Mouse (Mus musculus) stomach, embryonic 15.5 days (tissue): Measurements from ENCODE around the gene Zfp956. TPM values are rescaled to one million over a fixed set of nuclear protein-coding genes. Genes with fewer than 3 reads are reported as not detected.
"Not testable (repeated sequence)": the region's sequence is repeated elsewhere in the genome, so short reads cannot be mapped to it uniquely, and the experiment has no call there.

Experiments
- ATAC-seq: fragments of 200-750 bp; cut with Nextera tagmentation; 2 replicates; pipeline ENCODE4 v1.8.0; 2017; ENCODE audit warnings: low read depth, moderate number of reproducible peaks, moderate TSS enrichment; ENCODE audit not compliant: insufficient read depth, low FRiP score
- H3K27ac ChIP-seq: fragments of 300-500 bp; sonication (generic); 2 replicates; pipeline ENCODE4 v1.5.1; 2015; ENCODE audit warnings: mild to moderate bottlenecking, inconsistent platforms
- H3K27me3 ChIP-seq: fragments of 300-500 bp; sonication (generic); replicated peaks from 2 replicates; pipeline ENCODE4 v1.6.1; 2015; ENCODE audit warnings: inconsistent platforms
- H3K36me3 ChIP-seq: fragments of 300-500 bp; sonication (generic); 2 replicates; pipeline ENCODE4 v1.6.1; 2015; ENCODE audit warnings: inconsistent platforms
- H3K4me1 ChIP-seq: fragments of 300-500 bp; sonication (generic); 2 replicates; pipeline ENCODE4 v1.6.1; 2015; ENCODE audit warnings: inconsistent platforms
- H3K4me2 ChIP-seq: fragments of 300-500 bp; sonication (generic); 2 replicates; pipeline ENCODE4 v1.6.1; 2015; ENCODE audit warnings: mild to moderate bottlenecking, inconsistent platforms
- H3K4me3 ChIP-seq: fragments of 300-500 bp; sonication (generic); replicated peaks from 2 replicates; pipeline ENCODE4 v1.5.1; 2015; ENCODE audit warnings: inconsistent platforms
- H3K9ac ChIP-seq: fragments of 300-500 bp; sonication (generic); 2 replicates; pipeline ENCODE4 v1.6.1; 2015; ENCODE audit warnings: inconsistent platforms
- H3K9me3 ChIP-seq: fragments of 300-500 bp; sonication (generic); 2 replicates; pipeline ENCODE4 v1.6.1; 2016; ENCODE audit warnings: inconsistent platforms
- WGBS: fragments of 180-500 bp; shearing (Covaris S2); methylation state at CpG from one replicate; pipeline ENCODE4 v1.1.7; 2015; 5-methylcytosine and 5-hydroxymethylcytosine counted together
- polyA plus RNA-seq: library from polyadenylated mRNA; unstranded; fragments of >200 nt; fragmentation: Nextera tagmentation; extraction: Ambion mirVana; gene quantifications from 2 replicates; pipeline ENCODE4 v1.2.1, GENCODE M21; 2015

Zfp956 gene
- polyA plus RNA-seq, 1 experiment from 2014 or later = 10.7 TPM

DNA sequence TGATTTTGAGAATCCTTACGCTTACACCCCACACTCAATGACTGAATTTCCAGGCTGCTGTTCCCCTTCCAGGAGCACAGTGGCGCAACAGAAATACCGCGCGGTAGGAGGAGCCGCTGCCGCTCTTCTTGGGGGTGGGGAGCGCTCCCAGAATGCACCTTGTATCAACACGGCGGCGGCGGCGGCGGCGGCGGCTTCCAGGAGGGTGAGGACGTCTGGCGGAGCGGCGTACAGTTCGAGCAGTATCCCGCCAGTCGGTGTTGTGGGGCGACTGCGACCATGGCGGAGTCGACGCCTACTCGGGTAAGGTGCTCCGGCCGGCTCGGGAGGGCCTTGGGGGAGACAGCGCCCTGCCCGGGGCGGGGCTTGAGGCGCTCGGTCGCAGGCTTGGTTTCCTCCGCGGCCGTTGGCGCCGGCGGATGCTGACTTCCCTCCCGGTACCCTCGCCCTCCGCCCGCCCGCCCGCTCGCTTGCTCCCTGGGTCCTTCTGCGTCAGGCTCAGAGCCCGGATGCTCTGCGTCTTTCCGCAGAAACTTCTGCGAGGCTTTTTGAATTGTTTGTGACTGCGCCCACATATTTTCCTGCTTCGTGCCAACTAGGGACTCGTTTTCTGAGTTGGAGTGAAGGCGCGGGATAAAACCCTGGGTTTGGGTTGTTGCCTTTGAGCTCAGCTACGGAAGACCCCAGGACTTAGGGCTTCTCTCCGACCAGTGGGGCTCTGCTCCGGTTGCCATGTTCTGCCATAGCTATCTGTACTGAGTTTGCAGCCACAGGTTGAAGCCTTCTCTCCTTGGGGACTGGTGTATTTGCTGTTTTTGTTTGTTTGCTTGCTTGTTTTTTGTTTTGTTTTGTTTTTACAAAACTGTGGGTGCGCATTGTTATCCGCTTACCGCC, 32.5 kb upstream of the Zfp956 start, which contains the start of gene Zfp212:
Gene Zfp212 (plus strand): TSS at position 30 of the 894 bp plus-strand sequence.
- Histone ChIP-seq H3K36me3 (no peaks in the 10 kb centered on the region), H3K4me1 (peaks cover 9% of the 10 kb centered on the region), H3K9me3 (no peaks in the 10 kb centered on the region), H3K4me2 (peak within 1 kb of the TSS; percentile 59), H3K27ac (peak within 1 kb of the TSS; percentile 98), H3K9ac (peak within 1 kb of the TSS; percentile 55), H3K27me3 (no peaks in the 10 kb centered on the region), H3K4me3 (peak within 1 kb of the TSS; percentile 84)
- WGBS = under 1% methylated on average over 65 of the region's 67 CpGs
- ATAC-seq = peak; percentile 94

DNA sequence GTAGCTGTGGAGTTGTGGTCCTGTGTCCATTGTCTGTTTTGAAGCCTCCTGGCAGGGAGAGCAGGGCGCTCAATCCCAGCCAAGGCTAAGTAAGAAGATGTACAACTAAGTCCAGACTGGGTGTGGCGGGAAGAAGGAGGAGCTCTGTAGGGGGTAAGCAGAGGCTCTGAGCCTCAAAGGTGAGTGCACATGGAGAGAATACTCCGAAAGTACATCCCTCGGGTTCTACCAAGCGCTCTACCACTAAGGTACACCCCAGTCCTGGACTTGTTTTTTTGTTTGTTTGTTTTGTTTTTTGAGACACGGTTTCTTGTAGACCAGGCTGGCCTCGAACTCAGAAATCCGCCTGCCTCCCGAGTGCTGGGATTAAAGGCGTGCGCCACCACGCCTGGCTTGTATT, 10.7 kb upstream of the Zfp956 start:
- ATAC-seq = no peak
- peak overlapping the region; percentile 80 for H3K4me2 ChIP-seq
- no peaks in the 10 kb centered on the region for H3K9me3 ChIP-seq
- peaks cover 10% of the 10 kb centered on the region; the same call in 1 of the 2 replicates for H3K4me1 ChIP-seq
- no peaks in the 10 kb centered on the region for H3K27me3 ChIP-seq
- 50% methylated on average over 12 of the region's 12 CpGs for WGBS
- peak overlapping the region; percentile 45 for H3K4me3 ChIP-seq
- no peak overlapping the region for H3K27ac ChIP-seq
- H3K36me3 ChIP-seq = peaks cover 7% of the 10 kb centered on the region
- 0 out of 2 replicates have a peak overlapping the region, but pooled peaks have one; percentile 37 for H3K9ac ChIP-seq

DNA sequence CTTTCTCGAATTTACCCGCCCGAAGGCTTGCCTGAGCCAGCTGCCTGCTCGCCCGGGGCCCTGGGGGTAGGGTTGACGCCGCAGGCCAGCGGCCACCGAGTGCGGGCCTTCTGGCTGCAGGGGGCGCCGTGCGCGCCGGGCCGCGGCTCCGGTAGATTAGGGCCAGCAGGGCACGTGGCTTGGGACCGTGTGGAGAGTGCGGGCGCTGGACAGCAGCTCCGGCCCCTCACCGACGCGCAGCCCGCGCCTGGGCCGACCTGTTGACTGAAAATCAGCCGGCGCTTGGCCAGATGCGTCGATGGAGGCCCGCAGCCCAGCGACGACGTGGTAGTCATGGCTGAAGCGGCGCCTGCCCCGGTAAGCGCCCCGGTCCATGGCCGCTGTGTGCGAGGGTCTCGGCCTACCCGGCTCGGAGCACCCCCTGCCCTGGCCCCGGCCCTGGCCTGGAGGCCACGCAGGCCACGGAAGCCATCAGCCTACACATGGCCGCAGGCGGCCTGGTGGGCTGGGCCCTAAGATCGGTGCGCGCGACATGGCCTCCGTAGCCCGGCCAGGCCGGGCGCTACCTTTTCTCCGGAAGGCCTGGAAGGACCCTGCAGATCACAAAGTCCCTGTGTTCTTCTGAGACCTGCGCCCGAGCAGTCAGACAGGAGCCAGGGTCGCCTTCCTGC, 10.0 kb upstream of the Zfp956 start:
- Histone ChIP-seq H3K9me3 (no peaks in the 10 kb centered on the region), H3K9ac (peak overlapping the region; percentile 37; the same call in 1 of the 2 replicates), H3K27me3 (no peaks in the 10 kb centered on the region), H3K27ac (no peak overlapping the region; the same call in 1 of the 2 replicates), H3K4me2 (peak overlapping the region; percentile 80), H3K36me3 (peaks cover 7% of the 10 kb centered on the region), H3K4me1 (peaks cover 10% of the 10 kb centered on the region; the same call in 1 of the 2 replicates), H3K4me3 (peak overlapping the region; percentile 45)
- peak; percentile 87 for ATAC-seq
- WGBS = 11% methylated on average over 64 of the region's 64 CpGs

DNA sequence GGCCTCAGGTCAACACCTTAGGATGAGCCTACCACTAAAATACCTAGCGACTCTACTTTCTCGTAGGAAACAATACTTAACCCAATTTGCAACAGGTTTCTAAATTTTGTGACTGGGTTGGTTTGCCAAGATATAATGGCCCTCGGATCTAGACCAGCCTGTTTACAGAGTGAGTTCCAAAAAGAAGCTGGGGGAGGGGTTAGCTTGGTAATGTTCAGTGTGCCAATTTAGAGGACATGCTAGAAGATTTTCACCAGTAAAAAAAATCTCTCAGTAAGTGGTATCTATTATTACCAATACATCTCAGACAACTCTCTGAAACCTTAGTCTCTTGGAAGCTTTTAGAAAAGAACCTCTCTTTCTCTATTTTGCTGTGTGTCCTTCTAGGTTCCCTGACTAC, 9.5 kb upstream of the Zfp956 start:
- Histone ChIP-seq H3K9me3 (no peaks in the 10 kb centered on the region), H3K36me3 (peaks cover 7% of the 10 kb centered on the region), H3K4me2 (peak overlapping the region; percentile 80), H3K27ac (no peak overlapping the region; the same call in 1 of the 2 replicates), H3K4me3 (peak overlapping the region; percentile 45), H3K9ac (peak overlapping the region; percentile 37; the same call in 1 of the 2 replicates), H3K27me3 (no peaks in the 10 kb centered on the region), H3K4me1 (peaks cover 10% of the 10 kb centered on the region; the same call in 1 of the 2 replicates)
- no peak for ATAC-seq
- 71% methylated on average over 3 of the region's 3 CpGs for WGBS

DNA sequence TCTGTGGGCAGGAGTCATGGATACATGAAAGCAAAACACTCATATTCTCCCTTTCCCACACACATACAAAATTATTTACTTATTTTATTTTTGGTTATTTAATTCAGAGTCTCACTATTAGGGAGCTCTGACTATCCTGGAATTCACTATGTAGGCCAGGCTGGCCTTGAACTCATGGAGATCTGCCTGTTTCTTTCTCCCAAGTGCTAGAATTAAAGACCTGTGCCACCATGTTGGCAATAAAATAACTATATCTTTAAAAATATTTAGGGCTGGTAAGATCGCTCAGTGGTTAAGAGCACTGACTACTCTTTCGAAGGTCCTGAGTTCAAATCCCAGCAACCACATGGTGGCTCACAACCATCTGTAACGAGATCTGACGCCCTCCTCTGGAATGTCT, 5.8 kb upstream of the Zfp956 start:
- ATAC-seq = no peak

DNA sequence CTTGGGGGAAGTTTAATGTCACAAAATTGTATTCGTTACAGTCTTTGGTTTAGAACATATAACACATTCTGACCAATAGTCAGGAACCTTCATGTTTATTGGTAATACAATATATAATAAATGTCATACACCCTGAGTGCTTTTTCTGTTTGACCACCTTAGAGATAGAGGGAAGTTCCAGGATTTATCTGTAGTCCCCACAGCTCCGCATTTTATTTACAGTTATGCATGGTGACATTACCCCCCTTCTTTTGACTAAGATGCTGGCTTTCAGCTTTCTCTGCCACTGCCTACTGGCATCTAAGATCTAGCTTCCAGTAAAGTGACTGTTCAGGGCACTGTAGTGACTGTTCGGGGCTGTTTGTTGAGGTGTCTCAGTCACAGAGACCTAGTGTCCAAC, 1.2 kb downstream of the Zfp956 start:
- Histone ChIP-seq H3K4me3 (peak overlapping the region; percentile 74), H3K27ac (no peak overlapping the region), H3K9ac (no peak overlapping the region), H3K9me3 (no peaks in the 10 kb centered on the region), H3K4me2 (peak overlapping the region; percentile 76), H3K4me1 (no peaks in the 10 kb centered on the region), H3K27me3 (no peaks in the 10 kb centered on the region), H3K36me3 (peaks cover 3% of the 10 kb centered on the region; the same call in 1 of the 2 replicates)
- WGBS = 73% methylated on average over 3 of the region's 3 CpGs
- no peak for ATAC-seq

More for the DNA sequence above, 5.8 kb upstream of the Zfp956 start:
- H3K36me3 ChIP-seq = peaks cover 7% of the 10 kb centered on the region
- H3K27me3 ChIP-seq = no peaks in the 10 kb centered on the region
- no peaks in the 10 kb centered on the region for H3K9me3 ChIP-seq
- no peak overlapping the region for H3K4me2 ChIP-seq
- no peak overlapping the region for H3K9ac ChIP-seq
- no peak overlapping the region for H3K4me3 ChIP-seq
- 90% methylated on average over 4 of the region's 4 CpGs for WGBS
- H3K27ac ChIP-seq = no peak overlapping the region
- H3K4me1 ChIP-seq = peaks cover 10% of the 10 kb centered on the region; the same call in 1 of the 2 replicates

DNA sequence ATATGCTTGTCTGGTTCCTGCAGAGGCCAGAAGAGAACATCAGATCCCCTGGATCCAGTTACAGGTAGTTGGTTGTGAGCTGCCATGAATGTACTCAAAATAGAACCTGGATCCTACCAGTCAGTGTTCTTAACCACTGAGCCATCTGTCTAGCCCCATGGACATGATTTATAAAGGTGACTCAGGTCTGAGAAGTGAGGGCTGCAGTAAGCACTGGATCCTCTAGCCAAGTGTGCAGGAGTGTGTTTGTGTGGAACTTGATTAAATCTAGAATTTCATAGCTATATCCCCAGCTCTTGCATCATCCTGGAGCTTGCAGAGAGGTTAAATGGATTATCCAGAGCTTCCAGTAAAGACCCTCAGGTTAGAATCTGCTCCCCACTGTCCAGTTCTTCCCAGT, 4.6 kb downstream of the Zfp956 start:
- Histone ChIP-seq H3K27ac (no peak overlapping the region), H3K9ac (no peak overlapping the region), H3K4me2 (no peak overlapping the region), H3K4me1 (no peaks in the 10 kb centered on the region), H3K9me3 (no peaks in the 10 kb centered on the region), H3K36me3 (peaks cover 7% of the 10 kb centered on the region), H3K4me3 (no peak overlapping the region), H3K27me3 (no peaks in the 10 kb centered on the region)
- ATAC-seq = no peak

DNA sequence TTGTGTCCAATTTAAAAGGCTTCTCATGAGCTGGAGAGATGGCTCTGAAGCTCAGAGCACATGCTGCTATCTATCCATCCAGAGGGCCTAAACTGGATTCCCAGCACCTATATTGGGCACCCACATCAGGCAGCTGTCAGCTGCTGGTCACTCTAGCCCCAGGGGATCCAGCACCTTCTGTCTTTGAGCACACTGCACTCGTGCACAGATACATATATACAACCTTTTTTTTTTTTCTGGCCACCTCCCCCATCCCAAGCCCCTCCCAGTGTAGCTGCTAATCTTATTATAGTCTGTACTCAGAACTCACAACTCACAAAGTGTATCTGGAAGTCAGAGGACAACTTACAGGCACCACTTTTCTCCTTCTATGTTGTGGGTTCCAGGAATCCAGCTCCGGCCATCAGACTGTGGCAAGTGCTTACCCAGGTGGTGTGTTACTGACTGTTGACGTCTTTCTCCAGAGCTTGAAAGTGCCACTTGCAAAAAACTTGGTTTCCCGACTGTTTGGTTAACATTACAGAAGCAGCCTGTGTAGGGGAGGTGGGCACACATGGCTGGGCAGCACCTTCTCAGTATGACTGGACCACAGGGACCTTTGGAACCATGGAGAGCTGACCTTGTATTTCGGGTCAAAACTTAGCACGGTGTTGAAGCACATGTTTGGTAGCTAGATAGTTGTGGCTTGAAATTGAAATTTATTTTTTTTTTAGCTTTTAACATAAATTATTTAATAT, 7.7 kb downstream of the Zfp956 start:
- Histone ChIP-seq H3K9me3 (no peaks in the 10 kb centered on the region), H3K36me3 (peaks cover 7% of the 10 kb centered on the region), H3K9ac (no peak overlapping the region), H3K4me1 (no peaks in the 10 kb centered on the region), H3K27ac (no peak overlapping the region), H3K27me3 (no peaks in the 10 kb centered on the region), H3K4me3 (no peak overlapping the region), H3K4me2 (no peak overlapping the region)
- no peak for ATAC-seq
- 79% methylated on average over 6 of the region's 6 CpGs for WGBS

DNA sequence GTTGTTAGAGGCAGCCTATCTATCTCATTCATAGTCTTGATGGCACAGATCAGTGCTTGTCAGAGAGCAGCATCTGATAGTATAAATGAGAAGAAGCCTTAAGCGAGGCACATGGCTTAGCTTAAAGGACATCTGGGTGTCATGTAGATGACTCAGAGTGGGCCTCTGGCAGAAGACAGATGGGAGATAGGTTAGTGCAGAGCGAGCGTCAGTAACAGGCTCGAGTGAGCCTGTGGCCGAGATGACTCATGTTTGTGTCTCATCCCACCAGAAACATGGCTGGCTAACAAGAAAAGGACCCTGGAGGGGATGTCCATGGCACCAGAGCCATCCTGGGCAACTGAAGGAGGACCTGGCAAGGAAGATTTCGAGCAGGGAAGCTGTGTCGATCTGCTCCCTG, 9.9 kb downstream of the Zfp956 start:
- H3K9me3 ChIP-seq = no peaks in the 10 kb centered on the region
- H3K4me1 ChIP-seq = no peaks in the 10 kb centered on the region
- H3K27ac ChIP-seq = no peak overlapping the region
- H3K4me3 ChIP-seq = no peak overlapping the region
- H3K4me2 ChIP-seq = no peak overlapping the region
- H3K9ac ChIP-seq = no peak overlapping the region
- no peaks in the 10 kb centered on the region for H3K27me3 ChIP-seq
- H3K36me3 ChIP-seq = peaks cover 4% of the 10 kb centered on the region; the same call in 1 of the 2 replicates
- no peak for ATAC-seq
- WGBS = 75% methylated on average over 7 of the region's 7 CpGs

DNA sequence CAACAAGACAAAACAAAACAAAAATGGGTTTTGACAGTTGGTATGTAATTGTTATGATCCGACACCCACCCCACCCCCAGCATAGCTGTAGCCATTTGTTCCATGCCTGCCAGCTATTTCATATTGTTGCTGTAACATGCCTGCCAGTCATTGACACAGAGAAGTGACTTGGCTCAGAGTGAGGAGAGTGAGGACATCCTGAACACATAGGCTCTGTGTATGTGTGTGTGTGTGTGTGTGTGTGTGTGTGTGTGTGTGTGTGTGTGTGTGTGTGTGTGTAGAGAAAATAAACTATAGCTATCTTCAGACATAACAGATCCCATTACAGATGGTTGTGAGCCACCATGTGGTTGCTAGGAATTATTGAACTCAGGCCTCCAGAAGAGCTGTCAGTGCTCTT, 15.0 kb downstream of the Zfp956 start:
- not testable (repeated sequence) for H3K4me3 ChIP-seq, H3K4me2 ChIP-seq, H3K9me3 ChIP-seq, H3K36me3 ChIP-seq, H3K27ac ChIP-seq, H3K27me3 ChIP-seq, ATAC-seq, H3K4me1 ChIP-seq, H3K9ac ChIP-seq
- 67% methylated on average over 1 of the region's 1 CpGs for WGBS

DNA sequence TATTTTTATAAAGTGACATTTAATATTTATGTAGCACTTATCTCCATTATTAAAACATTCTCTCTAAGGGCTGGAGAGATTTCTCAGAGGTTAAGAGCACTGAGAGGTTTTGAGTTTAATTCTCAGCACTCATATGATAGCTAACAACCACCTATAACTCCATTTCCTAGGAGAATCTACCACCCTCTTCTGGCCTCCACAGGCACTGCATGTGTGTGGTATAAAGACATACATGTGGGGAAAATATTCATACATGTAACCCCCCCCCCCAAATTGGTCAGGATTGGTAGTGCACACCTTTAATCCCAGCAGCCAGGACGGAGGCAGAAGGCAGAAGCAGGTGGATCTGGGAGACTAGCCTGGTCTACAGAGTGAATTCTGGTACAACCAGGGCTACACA, 21.4 kb downstream of the Zfp956 start:
- Histone ChIP-seq H3K36me3 (no peaks in the 10 kb centered on the region), H3K4me2 (no peak overlapping the region), H3K4me1 (no peaks in the 10 kb centered on the region), H3K9me3 (no peaks in the 10 kb centered on the region), H3K4me3 (no peak overlapping the region), H3K27me3 (no peaks in the 10 kb centered on the region), H3K27ac (no peak overlapping the region), H3K9ac (no peak overlapping the region)
- 78% methylated on average over 1 of the region's 1 CpGs for WGBS
- ATAC-seq = no peak
